Mouse (Mus musculus) spleen, adult 18-20 months (tissue): ENCODE results near the gene Cox6b1.

Experiments used
- DNase-seq, 2 experiments: peaks; one replicate each; pipeline ENCODE4 v3.0.0; 2022; ENCODE audit warnings: mixed read lengths in 2 of 2

Cox6b1 gene

GRCm38 (mm10) chr7:30625530-30626384 lies at the start of gene Cox6b1:
Gene Cox6b1, minus strand, starts transcription at chr7:30626151.
- DNase-seq = peak; percentile 74 to 83

GRCm38 (mm10) chr7:30671480-30671879 lies 45.5 kb upstream of the Cox6b1 start, which contains the start of gene Pmis2:
Gene Pmis2, minus strand, starts transcription at chr7:30671605.
- no peak for DNase-seq

DNA sequence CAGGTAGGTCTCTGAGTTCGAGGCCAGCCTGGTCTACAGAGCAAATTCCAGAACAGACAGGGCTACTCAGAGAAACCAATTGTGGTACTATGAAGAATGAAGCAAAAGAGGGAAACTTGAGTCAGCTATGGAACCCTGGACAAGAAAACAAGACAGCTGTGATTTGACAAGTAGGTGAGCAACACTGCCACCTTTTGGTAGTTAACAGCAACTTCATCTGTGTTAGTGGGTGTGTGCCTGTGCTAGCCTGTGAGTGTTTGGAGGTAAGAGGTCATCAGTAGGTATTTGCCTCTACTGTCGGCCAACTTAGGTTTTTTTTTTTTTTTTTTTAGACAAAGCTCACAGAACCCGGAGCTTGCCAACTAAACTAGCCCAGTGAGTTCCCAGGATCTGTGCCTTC lies 43.3 kb upstream of the Cox6b1 start:
- DNase-seq = no peak

- no peak for DNase-seq
Measured at GRCm38 (mm10) chr7:30665321-30665720, 39.4 kb upstream of the Cox6b1 start.

DNA sequence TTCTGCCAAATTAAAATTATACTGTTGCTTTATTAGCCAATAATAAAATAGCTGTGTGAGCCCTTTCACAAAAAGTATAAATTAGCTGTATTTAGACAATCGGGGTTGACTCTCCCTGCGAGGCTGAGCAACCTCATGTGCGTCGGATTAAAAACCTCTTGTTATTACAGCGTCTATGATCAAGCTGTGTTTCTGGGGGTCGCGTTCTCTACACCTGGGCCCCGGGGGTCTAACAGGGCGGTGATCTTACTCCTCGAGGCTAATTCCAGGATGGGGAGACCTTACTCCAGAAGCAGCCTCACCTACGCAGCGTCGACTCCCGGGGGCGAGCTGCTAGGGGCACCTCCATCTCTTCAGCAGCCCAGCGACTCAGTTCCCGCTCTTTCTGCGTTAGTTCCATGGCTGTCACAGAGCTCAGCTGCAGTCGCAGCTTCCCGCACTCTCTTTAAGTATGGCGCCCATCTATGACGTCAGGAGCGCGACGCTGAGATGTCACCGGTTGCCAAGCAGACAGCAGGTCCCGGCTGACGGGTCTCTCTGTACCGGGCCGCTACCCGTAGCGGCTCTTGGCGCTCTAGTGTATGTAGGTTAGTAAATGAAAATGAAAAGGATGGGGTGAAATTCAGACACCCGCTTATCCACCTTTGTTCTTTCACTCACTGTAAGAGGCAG lies 38.7 kb upstream of the Cox6b1 start, which contains the start of gene Haus5:
Haus5 (minus strand) TSS at position 466 of the 672 bp plus-strand sequence.
- DNase-seq = peak; percentile 83 to 91

DNA sequence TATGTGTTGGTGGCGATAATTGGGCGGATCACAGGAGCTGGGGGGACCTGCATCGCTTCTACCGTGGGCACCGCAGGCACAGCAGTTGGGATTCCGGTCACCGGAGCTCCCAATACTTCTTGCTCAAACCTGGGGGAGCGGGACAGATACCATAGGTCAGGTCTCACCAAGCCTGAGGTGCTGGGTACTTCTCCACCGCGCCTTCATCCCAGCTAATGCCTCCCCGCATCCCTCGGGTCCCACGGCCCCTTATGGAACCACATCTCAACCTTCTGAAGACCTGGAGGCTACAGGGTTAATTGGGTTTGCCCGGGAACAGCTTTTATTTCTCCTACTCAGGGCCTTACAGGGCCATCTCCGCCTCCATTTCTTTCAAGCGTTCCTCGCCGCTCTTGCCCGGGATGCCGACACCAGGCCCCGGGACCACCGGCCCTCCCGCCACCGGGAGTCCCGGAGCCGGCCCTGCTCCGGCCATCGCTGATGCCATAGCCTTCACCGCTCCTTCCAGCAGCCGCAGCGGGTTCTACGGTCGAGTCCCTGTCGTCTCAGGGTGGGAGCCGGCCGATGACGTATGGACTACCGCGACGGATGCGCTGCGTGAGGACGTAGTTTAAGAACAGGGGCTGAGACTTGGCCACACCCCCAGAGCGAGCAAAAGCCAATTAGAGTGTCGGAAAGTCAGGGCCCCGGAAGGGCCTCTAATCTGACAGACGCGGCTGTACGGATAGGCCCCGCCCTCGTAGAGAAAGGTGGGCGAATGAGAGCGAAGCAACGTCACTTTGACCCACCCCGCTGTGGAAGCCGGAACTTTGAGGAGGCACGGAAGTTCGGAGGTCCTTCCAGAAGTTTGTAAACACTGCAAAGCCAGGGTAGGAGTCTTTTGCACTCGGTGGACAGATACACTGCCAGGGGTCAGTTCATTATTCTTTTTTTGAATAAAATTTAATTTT lies 23.9 kb upstream of the Cox6b1 start, which contains the start of gene Rbm42:
Rbm42 (minus strand) TSS at position 727 of the 950 bp plus-strand sequence.
- peak; percentile 93 to 97 for DNase-seq

DNA sequence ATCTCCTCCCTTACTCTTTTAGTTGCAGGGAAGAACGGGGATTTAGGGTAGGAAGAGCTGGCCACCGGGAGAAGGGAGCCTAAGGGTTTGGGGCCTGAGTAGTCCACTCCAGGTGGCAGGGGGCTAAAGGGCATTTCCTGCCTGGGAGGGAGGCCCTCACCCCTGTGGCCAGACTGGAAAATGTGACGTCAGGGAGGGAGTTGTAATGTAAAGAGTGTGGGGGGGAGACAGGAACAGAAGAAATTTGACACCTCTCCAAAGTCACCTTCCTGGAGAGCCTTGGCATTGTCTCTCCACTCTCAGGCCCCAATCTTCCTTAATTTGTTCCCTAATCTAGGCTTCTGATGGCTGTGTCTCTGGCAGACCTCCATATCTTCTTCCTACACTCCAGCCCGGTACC lies 13.1 kb upstream of the Cox6b1 start:
- no peak for DNase-seq

DNA sequence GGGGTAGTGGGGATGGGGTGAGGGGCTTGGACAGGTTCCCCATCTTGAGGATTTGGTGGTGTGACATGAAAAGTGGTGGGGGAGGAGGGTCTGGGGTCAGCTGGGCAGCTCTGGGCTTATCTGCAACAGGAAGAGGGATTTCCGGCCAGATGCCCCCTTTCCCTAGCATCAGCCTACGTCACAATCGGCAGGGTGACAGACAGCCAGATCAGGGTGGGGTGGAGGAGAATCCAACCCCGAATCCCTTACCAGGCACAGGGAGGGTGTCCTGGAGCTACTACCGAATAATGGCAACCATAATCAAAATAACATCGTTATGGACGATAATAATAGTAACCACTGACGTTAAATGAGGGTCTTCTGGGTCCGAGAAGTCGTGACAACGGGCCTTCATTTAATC lies 10.4 kb upstream of the Cox6b1 start:
- no peak for DNase-seq

- DNase-seq = no peak
Measured at GRCm38 (mm10) chr7:30635752-30636151, 9.8 kb upstream of the Cox6b1 start, which contains the start of gene Etv2. Gene Etv2, minus strand, starts transcription at chr7:30635852.

DNA sequence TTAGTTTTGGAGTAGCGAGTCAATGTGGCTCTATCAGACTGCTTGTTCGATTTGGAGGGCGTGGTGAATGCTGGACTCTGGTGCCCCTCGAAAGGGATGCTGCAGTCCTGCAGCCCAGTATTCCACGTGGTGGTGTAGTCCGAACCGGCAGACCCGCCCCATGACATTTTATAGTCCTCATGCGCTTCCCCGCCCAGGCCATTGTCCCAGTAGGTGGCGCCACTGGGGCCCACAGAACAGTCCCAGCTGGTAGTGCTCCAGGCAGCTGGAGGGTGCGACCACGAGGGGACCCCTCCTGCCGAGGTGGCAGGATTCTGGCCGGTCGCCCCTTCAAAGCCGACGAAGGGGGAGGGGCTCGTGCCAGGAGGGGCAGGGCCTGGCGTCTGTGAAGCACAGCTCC lies 8.7 kb upstream of the Cox6b1 start:
- DNase-seq = peak in 1 of 2 experiments; percentile 44

DNA sequence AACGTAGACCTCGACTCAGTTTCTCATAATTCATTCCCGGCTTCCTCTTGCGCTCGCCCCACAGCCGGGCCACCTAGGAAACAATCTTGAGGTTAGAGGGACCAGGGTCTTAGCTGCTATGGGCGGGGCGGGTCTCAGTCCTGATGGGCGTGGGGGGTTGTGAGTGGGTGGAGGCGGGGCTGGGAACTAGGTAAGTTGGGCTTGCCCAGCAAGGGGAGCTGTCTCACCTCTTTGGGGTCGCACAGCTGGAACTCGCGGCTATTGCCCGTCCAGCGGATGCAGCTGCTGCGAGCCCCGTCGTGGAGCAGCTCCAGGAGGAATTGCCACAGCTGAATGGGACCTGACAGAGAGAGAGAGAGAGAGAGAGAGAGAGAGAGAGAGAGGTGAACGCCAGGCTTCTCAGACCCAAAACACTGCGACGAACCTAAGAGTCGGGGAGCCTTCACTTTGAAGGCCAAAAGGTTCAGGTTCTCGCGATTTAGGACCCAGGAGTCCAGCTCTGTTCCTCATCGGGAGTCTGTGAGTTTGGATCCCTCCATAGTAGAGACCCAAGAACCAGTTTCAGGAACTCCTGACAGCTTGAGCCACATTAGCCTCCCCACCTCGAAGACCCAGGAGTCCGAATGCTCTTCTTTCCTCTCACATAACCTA lies 7.9 kb upstream of the Cox6b1 start:
- DNase-seq = no peak

- no peak for DNase-seq
Measured at GRCm38 (mm10) chr7:30629013-30629412, 3.1 kb upstream of the Cox6b1 start.

- DNase-seq = no peak
Measured at GRCm38 (mm10) chr7:30626647-30627046, 696 bp upstream of the Cox6b1 start.

DNA sequence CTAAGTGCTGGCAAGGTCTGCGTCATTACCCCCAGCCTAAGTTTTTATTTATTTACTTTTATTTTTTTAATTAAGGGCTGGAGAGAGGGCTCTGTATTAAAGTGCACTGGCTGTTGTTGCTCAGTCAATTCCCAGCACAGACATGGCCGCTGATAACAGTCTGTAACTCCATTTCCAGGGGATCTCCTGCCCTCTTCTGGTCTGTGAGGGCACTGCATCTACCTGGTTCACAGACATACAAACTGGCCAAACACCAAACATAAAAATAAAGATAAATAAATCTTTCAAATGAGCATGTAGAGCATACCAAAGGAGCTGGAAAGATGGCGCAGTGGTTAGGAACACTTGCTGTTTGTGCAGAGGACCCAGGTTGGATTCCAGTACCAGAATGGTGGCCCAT lies 6.7 kb downstream of the Cox6b1 start:
- DNase-seq = peak in 1 of 2 experiments; percentile 39

DNA sequence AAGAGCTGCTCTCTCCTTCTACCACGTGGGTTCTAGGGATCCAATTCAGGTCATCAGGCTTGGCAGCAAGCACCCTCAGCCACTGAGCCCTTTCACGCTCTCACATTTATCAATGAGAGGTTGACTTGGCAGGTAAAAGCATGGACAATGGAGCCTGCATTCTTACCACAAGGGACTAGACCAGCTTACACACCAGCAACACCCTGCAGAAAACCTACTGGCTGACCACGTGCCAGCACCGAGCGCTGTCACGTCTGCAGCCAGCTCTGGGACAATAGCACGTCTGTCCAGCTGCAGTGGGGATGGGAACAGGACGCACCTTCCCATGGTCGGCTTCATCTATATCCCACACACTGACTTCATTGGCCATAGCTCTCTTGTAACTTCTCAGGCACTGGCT lies 7.3 kb downstream of the Cox6b1 start:
- no peak for DNase-seq

DNA sequence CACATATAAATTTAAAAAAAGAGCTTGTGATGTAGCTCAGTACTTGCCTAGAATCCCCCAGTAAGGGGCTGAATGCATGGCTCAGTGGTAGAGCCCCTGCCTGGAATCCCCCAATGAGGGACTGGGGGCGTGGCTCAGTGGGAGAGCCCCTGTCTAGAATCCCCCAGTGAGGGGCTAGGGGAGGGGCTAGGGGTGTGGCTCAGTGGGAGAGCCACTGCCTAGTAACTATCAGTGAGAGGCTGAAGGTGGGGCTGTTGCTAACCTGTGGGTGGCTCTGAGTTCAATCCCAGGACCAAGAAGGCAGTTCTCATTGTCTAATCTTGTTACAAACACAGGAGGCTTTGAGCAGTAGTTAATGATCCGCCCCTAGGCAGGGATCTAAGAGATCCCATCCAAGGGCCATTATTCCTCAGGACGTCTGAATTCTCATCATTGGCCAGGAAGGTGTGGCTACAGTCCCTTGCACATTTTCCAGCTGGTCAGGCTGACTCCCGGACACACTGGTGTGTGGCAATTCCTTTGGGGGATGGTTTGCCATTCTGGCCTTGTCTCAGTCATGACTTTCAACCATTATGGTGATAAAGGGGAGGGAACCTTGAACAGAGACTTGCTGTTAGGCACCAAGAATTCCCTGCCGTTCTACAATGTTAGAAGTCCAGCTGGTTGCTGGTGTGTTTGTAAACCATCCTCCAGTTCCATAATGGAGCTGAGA lies 10.7 kb downstream of the Cox6b1 start:
- DNase-seq = no peak

GRCm38 (mm10) chr7:30614454-30614853 lies 11.5 kb downstream of the Cox6b1 start:
- DNase-seq = no peak

- peak; percentile 34 to 66 for DNase-seq
Measured at GRCm38 (mm10) chr7:30613529-30614112, 12.3 kb downstream of the Cox6b1 start.

DNA sequence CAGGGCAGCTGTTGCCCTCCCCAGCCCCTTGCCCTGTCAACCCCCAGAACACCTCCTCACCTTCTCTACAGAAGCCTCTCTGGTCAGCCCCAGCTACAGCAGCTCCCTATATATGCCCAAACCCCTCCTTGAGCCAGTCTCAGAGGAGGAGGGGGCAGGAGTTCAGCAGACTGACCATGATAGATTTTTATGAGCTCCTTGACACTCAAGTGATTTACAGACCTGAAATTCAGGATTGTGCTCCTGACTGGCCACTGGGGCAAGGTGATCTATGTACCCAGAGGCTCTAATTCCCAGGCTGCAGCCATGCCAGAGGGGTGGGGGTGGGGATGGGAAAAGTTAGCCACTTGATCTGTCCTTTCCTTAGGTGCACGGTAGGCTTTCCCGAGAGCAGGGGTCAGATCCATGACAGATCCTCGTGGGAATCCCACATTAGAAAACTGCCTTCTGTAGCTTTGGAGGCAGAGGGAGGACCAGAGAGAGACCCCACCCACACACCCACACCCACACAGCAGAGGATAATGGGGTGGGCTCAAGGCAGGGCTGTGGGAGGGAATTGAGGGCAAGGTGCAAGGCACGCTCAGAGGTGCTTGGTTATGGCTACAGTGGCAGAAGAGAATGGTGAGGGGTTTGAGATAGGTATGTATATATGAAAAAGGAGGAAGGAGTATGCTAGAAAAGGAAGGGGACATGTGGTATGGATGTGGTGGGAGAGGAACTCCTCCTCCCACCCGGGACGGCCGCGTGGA lies 13.1 kb downstream of the Cox6b1 start, which contains the start of gene Upk1a:
Upk1a (minus strand) TSS at position 194 of the 749 bp plus-strand sequence.
- DNase-seq = no peak

DNA sequence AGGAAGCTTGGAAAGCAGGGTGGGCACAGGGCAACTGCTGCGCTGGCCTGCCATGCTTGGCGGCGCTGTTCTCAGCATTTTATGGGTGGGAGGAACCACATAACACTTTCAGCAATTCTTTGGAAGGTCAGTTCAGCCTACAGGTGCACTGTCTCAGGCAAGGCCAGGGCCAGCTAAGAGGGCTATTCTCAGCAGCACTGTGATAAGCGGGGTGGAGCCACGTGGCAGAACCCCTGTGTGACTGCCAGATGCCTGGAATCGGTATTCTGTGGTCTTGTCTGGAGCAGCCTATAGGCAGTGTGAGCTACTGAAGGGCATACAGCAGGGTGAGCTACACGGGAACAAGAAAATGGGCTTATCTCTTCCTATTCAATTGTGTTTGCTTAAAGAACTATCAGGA lies 15.9 kb downstream of the Cox6b1 start:
- DNase-seq = no peak
